Mouse (Mus musculus) hindbrain, embryonic 12.5 days (tissue): ENCODE data around the gene 5830473C10Rik. TPM values are rescaled to one million over a fixed set of nuclear protein-coding genes. Genes with fewer than 3 reads are reported as not detected.

Source experiments
- ATAC-seq: fragments of 200-750 bp; cut with Nextera tagmentation; 2 replicates; pipeline ENCODE4 v1.8.0; 2017; ENCODE audit warnings: moderate TSS enrichment; ENCODE audit not compliant: low FRiP score
- H3K27ac ChIP-seq: fragments of 300-500 bp; sonication (generic); 2 replicates; pipeline ENCODE4 v1.5.1; 2016; ENCODE audit warnings: mild to moderate bottlenecking
- H3K27me3 ChIP-seq: fragments of 300-500 bp; sonication (generic); 2 replicates; pipeline ENCODE4 v1.6.1; 2016; ENCODE audit warnings: mild to moderate bottlenecking
- H3K36me3 ChIP-seq: fragments of 300-500 bp; sonication (generic); 2 replicates; pipeline ENCODE4 v1.6.1; 2016; ENCODE audit warnings: mild to moderate bottlenecking
- H3K4me1 ChIP-seq: fragments of 300-500 bp; sonication (generic); 2 replicates; pipeline ENCODE4 v1.6.1; 2016
- H3K4me2 ChIP-seq: fragments of 300-500 bp; sonication (generic); replicated peaks from 2 replicates; pipeline ENCODE4 v1.6.1; 2016; ENCODE audit warnings: mild to moderate bottlenecking
- H3K4me3 ChIP-seq: fragments of 300-500 bp; sonication (generic); 2 replicates; pipeline ENCODE4 v1.5.1; 2016; ENCODE audit warnings: mild to moderate bottlenecking
- H3K9ac ChIP-seq: fragments of 300-500 bp; sonication (generic); 2 replicates; pipeline ENCODE4 v1.6.1; 2016; ENCODE audit warnings: mild to moderate bottlenecking, moderate library complexity
- H3K9me3 ChIP-seq: fragments of 300-500 bp; sonication (generic); replicated peaks from 2 replicates; pipeline ENCODE4 v1.6.1; 2016; ENCODE audit warnings: mild to moderate bottlenecking
- WGBS: fragments of 180-500 bp; shearing (Covaris S2); methylation state at CpG from one replicate; pipeline ENCODE4 v1.1.7; 2016; 5-methylcytosine and 5-hydroxymethylcytosine counted together
- polyA plus RNA-seq: library from polyadenylated mRNA; unstranded; fragments of >200 nt; fragmentation: Nextera tagmentation; extraction: Ambion mirVana; gene quantifications from 2 replicates; pipeline ENCODE4 v1.2.1, GENCODE M21; 2016

5830473C10Rik gene
- polyA plus RNA-seq, 1 experiment from 2014 or later, result not detected

- no peak overlapping the region for H3K27ac ChIP-seq
- no peaks in the 10 kb centered on the region for H3K36me3 ChIP-seq
- no peak overlapping the region for H3K9ac ChIP-seq
- H3K4me1 ChIP-seq, result no peaks in the 10 kb centered on the region
- H3K27me3 ChIP-seq, result no peaks in the 10 kb centered on the region
- no peak overlapping the region for H3K4me2 ChIP-seq
- 36% methylated on average over 3 of the region's 3 CpGs for WGBS
- ATAC-seq, result no peak
- no peak overlapping the region for H3K4me3 ChIP-seq
- no peaks in the 10 kb centered on the region for H3K9me3 ChIP-seq
These were observed 10.3 kb downstream of the 5830473C10Rik start for GRCm38 (mm10) chr5:90571216-90571615.

DNA sequence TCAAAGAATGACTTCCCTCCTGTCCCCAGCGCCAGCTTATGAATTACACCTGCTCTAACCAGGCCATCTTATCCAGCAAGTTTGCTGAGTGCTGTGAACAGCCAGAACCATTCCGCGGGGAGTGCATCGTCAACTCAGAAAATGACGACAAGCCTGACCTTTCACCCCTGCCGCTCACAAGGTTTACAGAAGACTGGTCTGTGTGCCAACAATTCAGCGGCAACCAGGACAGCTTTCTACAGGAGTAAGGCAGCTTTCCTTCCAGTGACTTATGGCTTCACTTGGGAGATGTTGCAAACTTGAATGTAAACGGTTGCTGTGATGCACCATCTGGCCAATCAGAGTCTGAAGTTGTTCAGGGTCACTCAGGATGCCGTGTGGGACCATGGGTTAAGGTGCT lies 16.8 kb downstream of the 5830473C10Rik start:
- no peak for ATAC-seq
- Histone ChIP-seq H3K36me3 (no peaks in the 10 kb centered on the region), H3K4me3 (no peak overlapping the region), H3K9ac (no peak overlapping the region), H3K4me2 (no peak overlapping the region), H3K9me3 (no peaks in the 10 kb centered on the region), H3K27ac (no peak overlapping the region), H3K4me1 (no peaks in the 10 kb centered on the region), H3K27me3 (no peaks in the 10 kb centered on the region)
- 87% methylated on average over 9 of the region's 9 CpGs for WGBS

DNA sequence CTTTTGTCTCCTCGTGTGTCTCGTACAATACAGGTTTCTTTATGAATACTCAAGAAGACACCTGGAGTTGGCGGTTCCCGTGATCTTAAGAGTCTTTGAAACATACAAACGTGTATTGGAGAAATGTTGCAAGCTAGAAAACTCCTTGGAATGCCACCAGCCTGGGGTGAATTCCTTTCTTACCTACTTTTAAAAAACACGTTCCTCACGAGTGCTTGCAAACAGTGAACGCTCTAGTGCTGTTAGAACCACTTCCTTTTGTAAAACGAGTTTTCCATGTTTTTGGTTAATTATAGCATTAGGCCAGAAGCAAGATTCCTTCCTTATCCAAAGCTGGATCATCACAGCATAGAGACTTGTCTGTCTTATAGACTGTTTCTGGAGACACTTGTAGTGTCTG lies 18.6 kb downstream of the 5830473C10Rik start:
- 85% methylated on average over 9 of the region's 9 CpGs for WGBS
- Histone ChIP-seq H3K36me3 (no peaks in the 10 kb centered on the region), H3K27ac (no peak overlapping the region), H3K4me3 (no peak overlapping the region), H3K9me3 (no peaks in the 10 kb centered on the region), H3K4me2 (no peak overlapping the region), H3K9ac (no peak overlapping the region), H3K27me3 (no peaks in the 10 kb centered on the region), H3K4me1 (no peaks in the 10 kb centered on the region)
- ATAC-seq, result no peak

- Histone ChIP-seq H3K27me3 (no peaks in the 10 kb centered on the region), H3K4me3 (no peak overlapping the region), H3K4me1 (no peaks in the 10 kb centered on the region), H3K4me2 (no peak overlapping the region), H3K27ac (no peak overlapping the region), H3K9ac (no peak overlapping the region), H3K36me3 (no peaks in the 10 kb centered on the region), H3K9me3 (no peaks in the 10 kb centered on the region)
- WGBS, result 90% methylated on average over 6 of the region's 6 CpGs
- no peak for ATAC-seq
These were observed 21.3 kb downstream of the 5830473C10Rik start for GRCm38 (mm10) chr5:90582179-90582578.

- Histone ChIP-seq H3K27ac (no peak overlapping the region), H3K9me3 (no peaks in the 10 kb centered on the region), H3K4me2 (no peak overlapping the region), H3K27me3 (no peaks in the 10 kb centered on the region), H3K9ac (no peak overlapping the region), H3K4me1 (no peaks in the 10 kb centered on the region), H3K4me3 (no peak overlapping the region), H3K36me3 (no peaks in the 10 kb centered on the region)
- ATAC-seq, result no peak
- WGBS, result 89% methylated on average over 7 of the region's 7 CpGs
These were observed 23.9 kb downstream of the 5830473C10Rik start for GRCm38 (mm10) chr5:90584799-90585198.

GRCm38 (mm10) chr5:90586511-90586910 lies 25.6 kb downstream of the 5830473C10Rik start:
- Histone ChIP-seq H3K9me3 (no peaks in the 10 kb centered on the region), H3K4me2 (no peak overlapping the region), H3K27ac (no peak overlapping the region), H3K36me3 (no peaks in the 10 kb centered on the region), H3K9ac (no peak overlapping the region), H3K4me1 (no peaks in the 10 kb centered on the region), H3K27me3 (no peaks in the 10 kb centered on the region), H3K4me3 (no peak overlapping the region)
- 72% methylated on average over 5 of the region's 5 CpGs for WGBS
- ATAC-seq, result no peak

GRCm38 (mm10) chr5:90588104-90588503 lies 27.2 kb downstream of the 5830473C10Rik start:
- H3K4me3 ChIP-seq, result no peak overlapping the region
- no peaks in the 10 kb centered on the region for H3K27me3 ChIP-seq
- no peak overlapping the region for H3K9ac ChIP-seq
- no peaks in the 10 kb centered on the region for H3K9me3 ChIP-seq
- no peaks in the 10 kb centered on the region for H3K4me1 ChIP-seq
- ATAC-seq, result no peak
- no peaks in the 10 kb centered on the region for H3K36me3 ChIP-seq
- H3K27ac ChIP-seq, result no peak overlapping the region
- H3K4me2 ChIP-seq, result no peak overlapping the region
- 94% methylated on average over 5 of the region's 5 CpGs for WGBS

DNA sequence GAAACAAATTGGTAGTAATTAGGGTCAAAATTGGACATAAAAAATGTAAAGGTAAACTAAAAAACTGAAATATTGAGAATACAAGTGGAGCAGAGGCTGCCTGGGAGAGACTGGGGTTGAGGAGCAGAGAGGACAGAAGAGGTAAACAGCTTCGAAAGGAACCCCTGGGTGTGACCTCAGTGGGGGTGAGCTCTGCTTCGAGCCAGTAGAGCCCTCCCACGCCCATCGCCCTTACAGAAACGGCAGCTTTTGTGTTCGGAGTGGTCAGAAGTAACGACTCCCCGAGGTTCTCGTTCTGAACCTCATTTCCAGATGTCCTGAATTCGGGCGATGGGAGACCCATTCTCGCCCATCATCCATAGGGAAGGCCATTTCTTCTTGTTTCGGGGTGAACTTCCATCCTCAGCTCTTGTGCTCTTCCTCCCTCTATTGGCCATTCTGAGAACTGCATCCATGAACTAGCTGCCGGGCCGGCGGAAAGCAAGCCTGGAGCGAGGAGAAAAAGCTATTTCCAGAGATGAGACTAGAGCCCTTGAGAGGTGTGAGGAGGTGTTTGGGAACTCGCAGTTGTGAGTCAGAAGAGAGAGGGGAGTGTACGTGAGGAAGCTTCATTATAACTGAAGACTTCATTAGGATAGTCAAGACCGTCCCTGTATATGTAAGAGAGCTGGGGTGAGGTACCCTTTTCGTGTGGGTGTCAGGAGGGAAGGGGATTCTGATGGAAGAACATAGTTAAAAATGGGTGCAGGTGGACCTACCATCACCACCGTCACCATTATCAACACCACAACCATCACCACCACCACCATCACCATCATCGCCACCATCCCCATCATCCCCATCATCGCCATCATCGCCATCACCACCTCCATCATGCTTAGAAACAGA lies 28.0 kb downstream of the 5830473C10Rik start:
- H3K4me3 ChIP-seq, result peak overlapping the region; percentile 33
- no peaks in the 10 kb centered on the region for H3K4me1 ChIP-seq
- peak; percentile 72 for ATAC-seq
- no peak overlapping the region for H3K27ac ChIP-seq
- no peaks in the 10 kb centered on the region for H3K9me3 ChIP-seq
- WGBS, result 24% methylated on average over 25 of the region's 25 CpGs
- no peaks in the 10 kb centered on the region for H3K36me3 ChIP-seq
- peak overlapping the region; percentile 55 for H3K4me2 ChIP-seq
- H3K27me3 ChIP-seq, result no peaks in the 10 kb centered on the region
- H3K9ac ChIP-seq, result peak overlapping the region; percentile 32

DNA sequence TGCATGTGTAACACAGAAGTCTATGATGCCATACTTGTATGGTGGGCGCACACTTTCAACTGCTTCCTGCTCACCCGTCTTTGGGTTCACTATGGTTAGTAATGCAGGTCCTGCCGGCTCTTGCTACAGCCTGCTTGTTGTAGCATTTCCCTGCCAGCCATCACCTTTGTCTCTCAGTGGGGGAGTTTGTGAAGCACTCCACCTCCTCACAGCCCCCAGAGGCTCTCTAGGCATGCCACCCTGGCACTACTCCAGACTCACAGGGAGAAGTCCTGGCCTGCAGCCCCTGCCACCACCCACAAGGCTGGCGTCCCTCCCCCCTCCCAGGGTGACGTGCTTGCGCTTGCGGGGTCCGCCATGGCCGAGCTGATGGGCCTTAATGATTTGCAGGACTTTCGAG lies 29.8 kb downstream of the 5830473C10Rik start:
- no peak overlapping the region for H3K4me2 ChIP-seq
- no peaks in the 10 kb centered on the region for H3K9me3 ChIP-seq
- H3K27me3 ChIP-seq, result no peaks in the 10 kb centered on the region
- no peaks in the 10 kb centered on the region for H3K4me1 ChIP-seq
- no peak overlapping the region for H3K27ac ChIP-seq
- no peak overlapping the region for H3K4me3 ChIP-seq
- no peaks in the 10 kb centered on the region for H3K36me3 ChIP-seq
- ATAC-seq, result no peak
- no peak overlapping the region for H3K9ac ChIP-seq
- WGBS, result 82% methylated on average over 8 of the region's 10 CpGs

GRCm38 (mm10) chr5:90591936-90592335 lies 31.0 kb downstream of the 5830473C10Rik start:
- Histone ChIP-seq H3K9me3 (no peaks in the 10 kb centered on the region), H3K9ac (no peak overlapping the region), H3K27me3 (no peaks in the 10 kb centered on the region), H3K4me2 (no peak overlapping the region), H3K27ac (no peak overlapping the region), H3K4me3 (no peak overlapping the region), H3K4me1 (no peaks in the 10 kb centered on the region), H3K36me3 (no peaks in the 10 kb centered on the region)
- ATAC-seq, result no peak
- WGBS, result 79% methylated on average over 6 of the region's 6 CpGs

DNA sequence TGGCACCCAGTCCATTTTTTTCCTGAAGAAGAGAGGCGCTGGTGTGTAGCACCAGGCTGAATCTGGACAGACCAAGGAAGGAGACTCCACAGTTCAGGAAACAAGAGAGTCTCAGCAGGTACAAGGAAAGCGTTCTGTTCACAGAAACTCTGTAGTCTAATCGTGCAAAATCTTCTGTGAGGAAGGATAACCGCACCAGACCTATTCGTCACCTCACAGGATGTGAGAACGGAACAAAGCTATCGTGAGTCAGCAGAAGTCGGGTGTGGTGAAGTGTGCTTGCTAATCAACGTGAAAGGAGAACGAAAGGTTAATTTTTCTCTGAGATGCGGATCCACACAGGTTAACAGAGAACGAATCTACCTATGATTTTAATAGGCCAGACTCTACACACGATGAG lies 34.0 kb downstream of the 5830473C10Rik start:
- H3K9ac ChIP-seq, result no peak overlapping the region
- WGBS, result 90% methylated on average over 13 of the region's 13 CpGs
- no peaks in the 10 kb centered on the region for H3K27me3 ChIP-seq
- H3K4me2 ChIP-seq, result no peak overlapping the region
- H3K27ac ChIP-seq, result no peak overlapping the region
- no peaks in the 10 kb centered on the region for H3K9me3 ChIP-seq
- no peak for ATAC-seq
- H3K4me1 ChIP-seq, result no peaks in the 10 kb centered on the region
- no peaks in the 10 kb centered on the region for H3K36me3 ChIP-seq
- no peak overlapping the region for H3K4me3 ChIP-seq

DNA sequence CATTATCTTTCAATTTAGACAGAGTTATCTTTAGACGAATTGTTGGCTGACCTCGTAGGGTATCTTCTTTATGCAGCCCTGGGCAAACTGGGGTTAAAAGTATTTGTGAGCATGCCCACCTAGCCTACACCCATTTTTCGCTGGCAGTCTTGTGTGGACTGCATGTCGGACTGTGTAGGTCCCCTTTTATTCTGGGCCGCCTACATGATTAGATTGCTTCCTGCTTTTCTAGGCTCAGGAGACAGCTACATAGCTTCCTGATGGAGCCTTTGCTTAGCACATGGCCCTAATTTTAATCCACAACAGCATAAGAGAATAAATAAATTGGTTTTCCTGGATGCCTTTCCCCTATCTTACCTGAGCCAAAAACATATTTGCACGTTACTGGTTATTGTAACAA lies 35.2 kb downstream of the 5830473C10Rik start:
- H3K27me3 ChIP-seq, result no peaks in the 10 kb centered on the region
- H3K36me3 ChIP-seq, result no peaks in the 10 kb centered on the region
- no peak overlapping the region for H3K27ac ChIP-seq
- H3K4me3 ChIP-seq, result no peak overlapping the region
- H3K9ac ChIP-seq, result no peak overlapping the region
- no peaks in the 10 kb centered on the region for H3K9me3 ChIP-seq
- ATAC-seq, result no peak
- no peak overlapping the region for H3K4me2 ChIP-seq
- 89% methylated on average over 6 of the region's 6 CpGs for WGBS
- no peaks in the 10 kb centered on the region for H3K4me1 ChIP-seq

- Histone ChIP-seq H3K27ac (no peak overlapping the region), H3K9ac (no peak overlapping the region), H3K9me3 (no peaks in the 10 kb centered on the region), H3K4me2 (no peak overlapping the region), H3K36me3 (no peaks in the 10 kb centered on the region), H3K4me3 (no peak overlapping the region), H3K27me3 (no peaks in the 10 kb centered on the region), H3K4me1 (no peaks in the 10 kb centered on the region)
- 19% methylated on average over 6 of the region's 6 CpGs for WGBS
- 0 out of 2 replicates have a peak, but pooled peaks have one; percentile 29 for ATAC-seq
These were observed 40.6 kb downstream of the 5830473C10Rik start for GRCm38 (mm10) chr5:90601469-90601868.
